Mouse (Mus musculus): Measurements from ENCODE around the gene Barhl2. TPM values are rescaled to one million over a fixed set of nuclear protein-coding genes. Genes with fewer than 3 reads are reported as not detected.
A peak's percentile ranks its signal among the peaks of the same experiment; 100 is the strongest.

The Barhl2 gene
- polyA plus RNA-seq, 1 experiment from 2014 or later, result not detected

- no peak overlapping the region for H3K27ac ChIP-seq (replicated peaks in 1 of 2; ENCODE audit: control insufficient read depth in 1 of 2, insufficient read depth in 1 of 2, low read depth in 2 of 2, low read length in 2 of 2)
- H3K9me3 ChIP-seq (ENCODE audit: control insufficient read depth, low read length), result no peaks in the 10 kb centered on the region
- H3K27me3 ChIP-seq (ENCODE audit: control insufficient read depth, insufficient read depth, low read length), result peaks cover 91% of the 10 kb centered on the region
- no peak overlapping the region; a peak in 1 of 4 replicates for H3K4me3 ChIP-seq (ENCODE audit: control insufficient read depth in 1 of 2, insufficient read depth in 1 of 2, low read depth in 1 of 2, low read length in 2 of 2)
- ATAC-seq (ENCODE audit: insufficient number of reproducible peaks, insufficient read depth, low FRiP score, low read depth), result no peak
- H3K4me1 ChIP-seq (ENCODE audit: control insufficient read depth in 2 of 2, insufficient read depth in 2 of 2, low read length in 2 of 2), result peaks cover 4 to 17% of the 10 kb centered on the region in 2 experiments; a peak in 3 of 4 replicates
- WGBS, result 1% methylated on average over 13 of the region's 13 CpGs
- H3K9ac ChIP-seq (ENCODE audit: low read length), result no peak overlapping the region
- H3K36me3 ChIP-seq (ENCODE audit: control insufficient read depth, insufficient read depth, low read length), result no peaks in the 10 kb centered on the region
- H3K4me2 ChIP-seq (ENCODE audit: low read length), result no peak overlapping the region; the same call in 1 of the 2 replicates
These were observed 4.1 kb downstream of the Barhl2 start for GRCm38 (mm10) chr5:106453886-106454321.

- no peak for ATAC-seq (ENCODE audit: insufficient number of reproducible peaks, insufficient read depth, low FRiP score, low read depth)
- Histone ChIP-seq H3K4me2 (ENCODE audit: low read length) (peak overlapping the region; percentile 31), H3K4me3 (ENCODE audit: control insufficient read depth in 1 of 2, insufficient read depth in 1 of 2, low read depth in 1 of 2, low read length in 2 of 2) (no peak overlapping the region; a peak in 1 of 4 replicates), H3K27me3 (ENCODE audit: control insufficient read depth, insufficient read depth, low read length) (peaks cover 91% of the 10 kb centered on the region), H3K4me1 (ENCODE audit: control insufficient read depth in 2 of 2, insufficient read depth in 2 of 2, low read length in 2 of 2) (peaks cover 0 to 11% of the 10 kb centered on the region in 2 experiments; a peak in 3 of 4 replicates), H3K27ac (replicated peaks in 1 of 2; ENCODE audit: control insufficient read depth in 1 of 2, insufficient read depth in 1 of 2, low read depth in 2 of 2, low read length in 2 of 2) (no peak overlapping the region), H3K9me3 (ENCODE audit: control insufficient read depth, low read length) (no peaks in the 10 kb centered on the region), H3K36me3 (ENCODE audit: control insufficient read depth, insufficient read depth, low read length) (no peaks in the 10 kb centered on the region), H3K9ac (ENCODE audit: low read length) (no peak overlapping the region)
- 1% methylated on average over 45 of the region's 45 CpGs for WGBS
These were observed 4.6 kb downstream of the Barhl2 start for GRCm38 (mm10) chr5:106453181-106453885.

- no peak for ATAC-seq (ENCODE audit: insufficient number of reproducible peaks, insufficient read depth, low FRiP score, low read depth)
- Histone ChIP-seq H3K9ac (ENCODE audit: low read length) (no peak overlapping the region), H3K4me2 (ENCODE audit: low read length) (no peak overlapping the region), H3K4me1 (ENCODE audit: control insufficient read depth in 2 of 2, insufficient read depth in 2 of 2, low read length in 2 of 2) (peaks cover 0 to 7% of the 10 kb centered on the region in 2 experiments; a peak in 2 of 4 replicates), H3K27ac (replicated peaks in 1 of 2; ENCODE audit: control insufficient read depth in 1 of 2, insufficient read depth in 1 of 2, low read depth in 2 of 2, low read length in 2 of 2) (no peak overlapping the region), H3K36me3 (ENCODE audit: control insufficient read depth, insufficient read depth, low read length) (no peaks in the 10 kb centered on the region), H3K27me3 (ENCODE audit: control insufficient read depth, insufficient read depth, low read length) (peaks cover 92% of the 10 kb centered on the region), H3K9me3 (ENCODE audit: control insufficient read depth, low read length) (no peaks in the 10 kb centered on the region), H3K4me3 (ENCODE audit: control insufficient read depth in 1 of 2, insufficient read depth in 1 of 2, low read depth in 1 of 2, low read length in 2 of 2) (no peak overlapping the region)
- 6% methylated on average over 4 of the region's 4 CpGs for WGBS
These were observed 5.3 kb downstream of the Barhl2 start for GRCm38 (mm10) chr5:106452686-106453085.

GRCm38 (mm10) chr5:106451681-106452440, 6.1 kb downstream of the Barhl2 start:
- Histone ChIP-seq H3K4me3 (ENCODE audit: control insufficient read depth in 1 of 2, insufficient read depth in 1 of 2, low read depth in 1 of 2, low read length in 2 of 2) (no peak overlapping the region), H3K27me3 (ENCODE audit: control insufficient read depth, insufficient read depth, low read length) (peaks cover 92% of the 10 kb centered on the region), H3K27ac (replicated peaks in 1 of 2; ENCODE audit: control insufficient read depth in 1 of 2, insufficient read depth in 1 of 2, low read depth in 2 of 2, low read length in 2 of 2) (no peak overlapping the region), H3K36me3 (ENCODE audit: control insufficient read depth, insufficient read depth, low read length) (no peaks in the 10 kb centered on the region), H3K4me1 (ENCODE audit: control insufficient read depth in 2 of 2, insufficient read depth in 2 of 2, low read length in 2 of 2) (peaks cover 0 to 4% of the 10 kb centered on the region in 2 experiments; a peak in 1 of 4 replicates), H3K9me3 (ENCODE audit: control insufficient read depth, low read length) (no peaks in the 10 kb centered on the region), H3K9ac (ENCODE audit: low read length) (no peak overlapping the region), H3K4me2 (ENCODE audit: low read length) (no peak overlapping the region)
- ATAC-seq (ENCODE audit: insufficient number of reproducible peaks, insufficient read depth, low FRiP score, low read depth), result no peak
- 1% methylated on average over 32 of the region's 32 CpGs for WGBS

GRCm38 (mm10) chr5:106450426-106451160, 7.4 kb downstream of the Barhl2 start:
- H3K27ac ChIP-seq (replicated peaks in 1 of 2; ENCODE audit: control insufficient read depth in 1 of 2, insufficient read depth in 1 of 2, low read depth in 2 of 2, low read length in 2 of 2), result no peak overlapping the region
- H3K9ac ChIP-seq (ENCODE audit: low read length), result no peak overlapping the region
- no peaks in the 10 kb centered on the region for H3K36me3 ChIP-seq (ENCODE audit: control insufficient read depth, insufficient read depth, low read length)
- 18% methylated on average over 5 of the region's 5 CpGs for WGBS
- peaks cover 0 to 4% of the 10 kb centered on the region in 2 experiments; a peak in 1 of 4 replicates for H3K4me1 ChIP-seq (ENCODE audit: control insufficient read depth in 2 of 2, insufficient read depth in 2 of 2, low read length in 2 of 2)
- H3K9me3 ChIP-seq (ENCODE audit: control insufficient read depth, low read length), result no peaks in the 10 kb centered on the region
- H3K27me3 ChIP-seq (ENCODE audit: control insufficient read depth, insufficient read depth, low read length), result peaks cover 94% of the 10 kb centered on the region
- ATAC-seq (ENCODE audit: insufficient number of reproducible peaks, insufficient read depth, low FRiP score, low read depth), result no peak
- H3K4me2 ChIP-seq (ENCODE audit: low read length), result no peak overlapping the region
- no peak overlapping the region for H3K4me3 ChIP-seq (ENCODE audit: control insufficient read depth in 1 of 2, insufficient read depth in 1 of 2, low read depth in 1 of 2, low read length in 2 of 2)

- no peak for ATAC-seq (ENCODE audit: insufficient number of reproducible peaks, insufficient read depth, low FRiP score, low read depth)
These were observed 8.1 kb downstream of the Barhl2 start for GRCm38 (mm10) chr5:106449720-106450425.

GRCm38 (mm10) chr5:106448798-106449125, 9.2 kb downstream of the Barhl2 start:
- Histone ChIP-seq H3K9me3 (ENCODE audit: control insufficient read depth, low read length) (no peaks in the 10 kb centered on the region), H3K27ac (replicated peaks in 1 of 2; ENCODE audit: control insufficient read depth in 1 of 2, insufficient read depth in 1 of 2, low read depth in 2 of 2, low read length in 2 of 2) (no peak overlapping the region), H3K4me2 (ENCODE audit: low read length) (no peak overlapping the region), H3K27me3 (ENCODE audit: control insufficient read depth, insufficient read depth, low read length) (peaks cover 83% of the 10 kb centered on the region), H3K9ac (ENCODE audit: low read length) (no peak overlapping the region), H3K4me3 (ENCODE audit: control insufficient read depth in 1 of 2, insufficient read depth in 1 of 2, low read depth in 1 of 2, low read length in 2 of 2) (no peak overlapping the region), H3K36me3 (ENCODE audit: control insufficient read depth, insufficient read depth, low read length) (no peaks in the 10 kb centered on the region), H3K4me1 (ENCODE audit: control insufficient read depth in 2 of 2, insufficient read depth in 2 of 2, low read length in 2 of 2) (peaks cover 0 to 4% of the 10 kb centered on the region in 2 experiments; a peak in 1 of 4 replicates)
- WGBS, result 3% methylated on average over 6 of the region's 6 CpGs
- ATAC-seq (ENCODE audit: insufficient number of reproducible peaks, insufficient read depth, low FRiP score, low read depth), result no peak

More at GRCm38 (mm10) chr5:106449720-106450425, 8.1 kb downstream of the Barhl2 start:
- Histone ChIP-seq H3K4me1 (ENCODE audit: control insufficient read depth in 2 of 2, insufficient read depth in 2 of 2, low read length in 2 of 2) (peaks cover 0 to 4% of the 10 kb centered on the region in 2 experiments; a peak in 1 of 4 replicates), H3K9ac (ENCODE audit: low read length) (no peak overlapping the region), H3K36me3 (ENCODE audit: control insufficient read depth, insufficient read depth, low read length) (no peaks in the 10 kb centered on the region), H3K4me2 (ENCODE audit: low read length) (no peak overlapping the region), H3K27ac (replicated peaks in 1 of 2; ENCODE audit: control insufficient read depth in 1 of 2, insufficient read depth in 1 of 2, low read depth in 2 of 2, low read length in 2 of 2) (no peak overlapping the region), H3K27me3 (ENCODE audit: control insufficient read depth, insufficient read depth, low read length) (peaks cover 94% of the 10 kb centered on the region), H3K9me3 (ENCODE audit: control insufficient read depth, low read length) (no peaks in the 10 kb centered on the region), H3K4me3 (ENCODE audit: control insufficient read depth in 1 of 2, insufficient read depth in 1 of 2, low read depth in 1 of 2, low read length in 2 of 2) (no peak overlapping the region)
- WGBS, result 17% methylated on average over 4 of the region's 4 CpGs

Measured in heart, embryonic 14.5 days (tissue).